Mouse (Mus musculus): ENCODE data around the gene Mbtd1. TPM values are rescaled to one million over a fixed set of nuclear protein-coding genes. Genes with fewer than 3 reads are reported as not detected.

The Mbtd1 gene
- polyA plus RNA-seq, 1 experiment from 2014 or later: 40.6 TPM

DNA sequence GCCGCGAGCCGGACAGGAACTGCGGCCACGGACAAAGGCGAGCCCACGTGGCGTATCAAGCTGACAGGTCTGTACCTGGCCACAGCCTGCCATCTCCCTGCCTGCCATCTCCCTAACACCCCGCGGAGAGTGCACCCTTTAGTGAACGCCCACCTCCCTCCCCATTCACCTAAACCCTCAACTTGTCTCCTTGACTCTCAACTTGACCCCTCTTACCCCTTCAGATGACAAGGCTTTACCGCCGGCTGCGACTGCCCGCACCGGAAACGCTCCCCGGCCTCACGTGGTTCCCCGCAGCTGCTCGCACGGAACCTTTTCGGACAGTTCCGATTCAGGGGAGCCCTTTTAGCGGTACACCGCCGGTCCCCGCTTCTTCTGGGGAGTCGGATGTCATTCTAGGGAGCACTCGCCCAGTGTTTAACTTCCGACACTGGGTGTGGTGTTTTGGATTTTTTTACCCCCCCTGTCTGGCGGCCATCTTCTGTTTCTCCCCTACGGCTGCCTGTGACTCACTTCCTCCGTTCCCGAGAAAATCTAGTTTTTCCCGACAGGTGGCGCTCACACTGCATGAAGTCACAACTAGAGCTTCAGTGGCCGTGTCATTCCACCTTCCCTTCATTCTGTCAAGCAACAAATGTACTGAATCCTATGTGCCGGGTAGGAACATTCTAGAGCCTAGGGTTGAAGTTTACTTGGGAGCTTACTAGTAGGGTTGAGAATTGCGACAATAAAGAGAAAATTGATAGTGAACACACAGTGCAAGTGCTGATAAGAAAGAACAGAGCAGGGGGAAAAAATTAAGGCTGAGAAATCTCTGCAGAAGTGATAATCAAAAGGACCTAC is 82.6 kb downstream of the Mbtd1 start, which contains the start of the genes Gm20390 and Nme1:
Gene Gm20390 (minus strand): TSS at position 289 of the 843 bp plus-strand sequence.
Gene Nme1 (minus strand): TSS at position 517 of the 843 bp plus-strand sequence.
- peak within 1 kb of the TSS; percentile 79 for H3K4me2 ChIP-seq
- peaks cover 15% of the 10 kb centered on the region for H3K4me1 ChIP-seq
- no peaks in the 10 kb centered on the region for H3K9me3 ChIP-seq
- peak within 1 kb of the TSS; percentile 79 for H3K9ac ChIP-seq
- H3K36me3 ChIP-seq: peaks cover 26% of the 10 kb centered on the region
- ATAC-seq (ENCODE audit: insufficient number of reproducible peaks, insufficient read depth, low FRiP score, low TSS enrichment, low read depth): peak; percentile 90
- under 1% methylated on average over 40 of the region's 40 CpGs for WGBS
- H3K4me3 ChIP-seq: peak within 1 kb of the TSS; percentile 86
- H3K27me3 ChIP-seq: no peaks in the 10 kb centered on the region
- H3K27ac ChIP-seq: peak within 1 kb of the TSS; percentile 78

DNA sequence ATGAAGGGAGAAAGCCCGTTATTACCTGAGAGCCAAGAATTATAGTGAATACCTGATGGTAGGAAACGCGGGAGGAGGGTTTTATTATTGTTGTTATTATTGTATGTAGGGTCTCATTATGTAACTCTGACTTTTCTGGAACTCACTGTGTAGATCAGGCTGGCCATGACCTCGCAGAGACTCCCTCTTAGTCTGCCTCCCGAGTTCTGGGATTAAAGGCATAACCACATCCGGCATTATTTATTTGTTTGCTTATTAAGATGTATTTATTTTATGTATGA is 83.1 kb downstream of the Mbtd1 start:
- Histone ChIP-seq H3K9ac (0 out of 2 replicates have a peak overlapping the region, but pooled peaks have one; percentile 57), H3K4me3 (peak overlapping the region; percentile 86), H3K4me1 (peaks cover 15% of the 10 kb centered on the region), H3K27me3 (no peaks in the 10 kb centered on the region), H3K4me2 (peak overlapping the region; percentile 79), H3K36me3 (peaks cover 21% of the 10 kb centered on the region), H3K9me3 (no peaks in the 10 kb centered on the region), H3K27ac (peak overlapping the region; percentile 34; the same call in 1 of the 2 replicates)
- 42% methylated on average over 6 of the region's 6 CpGs for WGBS
- no peak for ATAC-seq (ENCODE audit: insufficient number of reproducible peaks, insufficient read depth, low FRiP score, low TSS enrichment, low read depth)

DNA sequence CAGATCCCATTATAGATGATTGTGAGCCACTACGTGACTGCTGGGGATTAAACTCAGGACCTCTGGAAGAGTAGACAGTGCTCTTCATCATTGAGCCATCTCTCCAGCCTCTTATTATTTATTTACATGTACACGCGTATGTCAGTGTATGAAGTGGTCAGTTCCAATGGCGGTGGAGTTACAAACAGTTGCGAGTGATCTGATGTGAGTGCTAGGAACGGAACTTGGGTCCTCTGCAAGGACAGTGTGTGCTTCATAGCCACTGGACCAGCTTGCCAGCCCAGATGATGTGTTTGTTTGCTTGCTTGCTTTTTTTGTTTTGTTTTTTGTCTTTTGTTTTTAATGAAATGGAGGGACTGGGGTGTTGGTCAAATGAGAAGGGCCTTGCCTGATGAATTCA is 83.5 kb downstream of the Mbtd1 start:
- Histone ChIP-seq H3K27me3 (no peaks in the 10 kb centered on the region), H3K27ac (no peak overlapping the region), H3K9me3 (no peaks in the 10 kb centered on the region), H3K36me3 (peaks cover 17% of the 10 kb centered on the region), H3K4me3 (0 out of 2 replicates have a peak overlapping the region, but pooled peaks have one; percentile 86), H3K4me1 (peaks cover 13% of the 10 kb centered on the region), H3K9ac (no peak overlapping the region), H3K4me2 (peak overlapping the region; percentile 79)
- WGBS: 92% methylated on average over 6 of the region's 6 CpGs
- ATAC-seq (ENCODE audit: insufficient number of reproducible peaks, insufficient read depth, low FRiP score, low TSS enrichment, low read depth): no peak

DNA sequence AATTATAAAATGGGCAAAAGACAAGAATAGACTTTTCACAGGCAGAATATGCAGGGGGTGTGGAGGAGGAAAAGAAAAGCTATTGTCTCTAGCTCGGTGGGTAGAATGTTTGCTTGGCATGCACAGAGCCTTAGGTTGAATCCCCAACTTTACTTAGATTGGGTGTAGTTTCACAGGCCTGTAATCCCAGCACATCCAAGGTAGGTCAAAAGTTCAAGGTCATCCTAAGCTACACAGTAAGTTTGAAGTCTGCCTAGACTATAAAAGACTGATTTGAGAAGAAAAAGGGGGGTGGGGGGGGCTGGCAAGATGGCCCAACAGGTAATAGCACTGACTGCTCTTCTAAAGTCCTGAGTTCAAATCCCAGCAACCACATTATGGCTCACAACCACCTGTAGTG is 84.1 kb downstream of the Mbtd1 start:
- Histone ChIP-seq H3K27me3 (no peaks in the 10 kb centered on the region), H3K36me3 (peaks cover 11% of the 10 kb centered on the region), H3K4me1 (peaks cover 11% of the 10 kb centered on the region), H3K4me3 (no peak overlapping the region), H3K27ac (no peak overlapping the region), H3K9ac (no peak overlapping the region), H3K9me3 (no peaks in the 10 kb centered on the region), H3K4me2 (no peak overlapping the region)
- 73% methylated on average over 1 of the region's 1 CpGs for WGBS
- no peak for ATAC-seq (ENCODE audit: insufficient number of reproducible peaks, insufficient read depth, low FRiP score, low TSS enrichment, low read depth)

DNA sequence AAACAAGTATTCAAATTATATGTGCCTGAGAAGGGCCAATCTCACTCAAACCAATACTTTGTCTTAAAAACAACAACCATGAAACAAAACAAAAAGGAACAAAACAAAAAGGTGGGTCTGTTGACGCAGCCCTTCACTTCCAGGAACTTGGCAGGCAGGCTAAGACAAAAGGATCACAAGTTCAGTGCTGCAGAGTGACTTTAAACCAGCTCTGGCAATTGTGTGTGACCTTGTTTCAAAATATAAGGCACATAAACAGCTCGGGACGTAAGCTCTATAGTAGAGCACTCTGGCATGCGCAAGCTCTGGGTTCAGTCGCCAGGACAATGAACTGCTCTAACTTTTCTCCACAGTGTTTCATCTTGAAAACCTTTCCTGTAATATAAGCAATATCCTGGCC is 87.3 kb downstream of the Mbtd1 start:
- no peak overlapping the region for H3K9ac ChIP-seq
- no peaks in the 10 kb centered on the region for H3K9me3 ChIP-seq
- H3K4me2 ChIP-seq: no peak overlapping the region
- H3K4me3 ChIP-seq: no peak overlapping the region
- WGBS: 90% methylated on average over 5 of the region's 5 CpGs
- no peaks in the 10 kb centered on the region for H3K27me3 ChIP-seq
- peaks cover 6% of the 10 kb centered on the region; the same call in 1 of the 2 replicates for H3K4me1 ChIP-seq
- no peak for ATAC-seq (ENCODE audit: insufficient number of reproducible peaks, insufficient read depth, low FRiP score, low TSS enrichment, low read depth)
- H3K27ac ChIP-seq: no peak overlapping the region
- no peaks in the 10 kb centered on the region for H3K36me3 ChIP-seq

DNA sequence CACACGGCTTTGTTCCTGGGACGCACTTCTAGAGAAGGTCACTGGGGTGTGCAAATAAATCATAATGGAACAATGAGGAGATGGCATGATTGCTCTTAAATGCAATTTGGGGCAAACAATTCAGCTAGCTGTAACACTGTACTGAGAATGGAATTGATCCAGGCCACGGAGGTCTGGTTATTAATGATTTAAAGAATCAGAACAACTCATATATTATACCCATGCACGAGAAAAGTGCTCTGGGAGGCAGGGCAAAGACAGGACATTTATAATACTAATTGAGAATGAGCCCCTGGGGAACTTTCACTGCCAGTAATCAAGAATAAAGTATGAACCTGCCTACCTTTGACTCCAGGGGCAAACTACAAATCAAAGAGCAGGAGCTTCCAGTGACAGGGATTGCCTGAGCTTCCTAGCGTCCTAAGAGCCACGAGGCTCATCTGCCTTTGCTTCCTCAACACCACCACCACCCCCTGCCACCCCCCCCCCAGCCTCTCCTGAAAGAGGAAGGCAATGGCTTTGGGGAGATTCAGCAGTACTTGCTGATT is 93.9 kb downstream of the Mbtd1 start:
- H3K27me3 ChIP-seq: no peaks in the 10 kb centered on the region
- H3K27ac ChIP-seq: no peak overlapping the region
- H3K4me1 ChIP-seq: no peaks in the 10 kb centered on the region
- no peaks in the 10 kb centered on the region for H3K36me3 ChIP-seq
- H3K9me3 ChIP-seq: no peaks in the 10 kb centered on the region
- no peak for ATAC-seq (ENCODE audit: insufficient number of reproducible peaks, insufficient read depth, low FRiP score, low TSS enrichment, low read depth)
- no peak overlapping the region for H3K9ac ChIP-seq
- WGBS: 57% methylated on average over 6 of the region's 6 CpGs
- no peak overlapping the region for H3K4me3 ChIP-seq
- no peak overlapping the region for H3K4me2 ChIP-seq

DNA sequence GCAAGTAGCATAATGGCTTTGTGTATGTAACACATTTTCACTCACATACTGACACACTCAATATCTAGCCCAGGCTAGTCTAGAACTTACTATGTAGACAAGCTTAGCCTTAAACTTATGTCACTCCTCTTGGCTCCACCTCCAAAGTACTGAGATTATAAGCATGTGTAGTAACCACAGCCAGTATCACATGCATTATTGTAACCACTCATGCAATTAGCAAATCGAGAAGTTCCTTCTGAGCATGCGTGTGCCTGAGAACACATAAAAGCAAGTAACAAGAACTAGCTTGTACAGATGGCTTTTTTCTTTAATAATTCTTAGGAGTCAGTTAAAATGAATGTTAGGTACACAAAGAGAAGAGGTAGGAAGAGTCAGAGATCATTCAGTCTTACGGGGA is 99.0 kb downstream of the Mbtd1 start:
- H3K4me2 ChIP-seq: no peak overlapping the region
- no peak overlapping the region for H3K27ac ChIP-seq
- H3K36me3 ChIP-seq: no peaks in the 10 kb centered on the region
- no peaks in the 10 kb centered on the region for H3K4me1 ChIP-seq
- H3K27me3 ChIP-seq: no peaks in the 10 kb centered on the region
- H3K9me3 ChIP-seq: no peaks in the 10 kb centered on the region
- WGBS: 77% methylated on average over 3 of the region's 3 CpGs
- H3K4me3 ChIP-seq: no peak overlapping the region
- ATAC-seq (ENCODE audit: insufficient number of reproducible peaks, insufficient read depth, low FRiP score, low TSS enrichment, low read depth): no peak
- no peak overlapping the region for H3K9ac ChIP-seq

DNA sequence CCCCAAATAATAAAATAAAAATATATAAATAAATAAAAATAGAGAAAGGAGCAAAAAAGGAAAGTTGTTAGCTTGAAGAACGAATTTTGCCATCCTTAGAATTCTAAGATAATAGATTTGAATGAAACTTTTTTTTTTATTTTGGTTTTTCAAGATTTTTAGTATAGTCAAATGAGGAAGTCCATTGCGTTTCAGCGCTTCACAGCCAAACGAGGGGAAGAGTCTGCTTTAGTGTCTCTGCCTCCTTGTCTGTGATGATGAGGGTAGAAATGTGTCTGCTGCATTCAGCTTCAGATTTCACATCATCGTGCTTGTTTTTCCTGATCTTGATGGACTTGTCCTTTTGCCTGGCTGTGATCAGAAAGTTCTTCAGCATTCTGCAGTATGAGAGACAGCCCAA is 99.6 kb downstream of the Mbtd1 start:
- H3K4me1 ChIP-seq: no peaks in the 10 kb centered on the region
- WGBS: 85% methylated on average over 5 of the region's 5 CpGs
- no peaks in the 10 kb centered on the region for H3K36me3 ChIP-seq
- no peak overlapping the region for H3K27ac ChIP-seq
- ATAC-seq (ENCODE audit: insufficient number of reproducible peaks, insufficient read depth, low FRiP score, low TSS enrichment, low read depth): no peak
- H3K9ac ChIP-seq: no peak overlapping the region
- no peaks in the 10 kb centered on the region for H3K9me3 ChIP-seq
- H3K27me3 ChIP-seq: no peaks in the 10 kb centered on the region
- H3K4me2 ChIP-seq: no peak overlapping the region
- H3K4me3 ChIP-seq: no peak overlapping the region

DNA sequence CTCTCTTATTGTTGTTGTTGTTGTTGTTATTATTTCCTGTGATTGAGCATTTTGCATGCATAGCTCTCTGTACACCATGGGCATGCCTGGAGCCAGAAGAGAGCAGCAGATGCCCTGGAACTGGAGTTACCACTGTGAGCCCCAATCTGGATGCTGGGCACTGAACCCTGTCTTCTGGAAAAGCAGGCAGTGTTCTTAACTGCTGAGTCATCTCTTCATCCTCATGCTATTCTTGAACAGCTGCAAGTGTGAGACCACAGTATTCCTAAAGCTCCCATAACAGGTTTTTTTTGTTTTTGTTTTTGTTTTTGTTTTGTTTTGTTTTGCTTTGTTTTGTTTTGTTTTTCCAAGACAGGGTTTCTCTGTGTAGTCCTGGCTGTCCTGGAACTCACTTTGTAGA is 100.6 kb downstream of the Mbtd1 start:
- Histone ChIP-seq H3K36me3 (no peaks in the 10 kb centered on the region), H3K27ac (no peak overlapping the region), H3K9ac (no peak overlapping the region), H3K4me2 (no peak overlapping the region), H3K9me3 (no peaks in the 10 kb centered on the region), H3K4me1 (no peaks in the 10 kb centered on the region), H3K4me3 (no peak overlapping the region), H3K27me3 (no peaks in the 10 kb centered on the region)
- no peak for ATAC-seq (ENCODE audit: insufficient number of reproducible peaks, insufficient read depth, low FRiP score, low TSS enrichment, low read depth)

DNA sequence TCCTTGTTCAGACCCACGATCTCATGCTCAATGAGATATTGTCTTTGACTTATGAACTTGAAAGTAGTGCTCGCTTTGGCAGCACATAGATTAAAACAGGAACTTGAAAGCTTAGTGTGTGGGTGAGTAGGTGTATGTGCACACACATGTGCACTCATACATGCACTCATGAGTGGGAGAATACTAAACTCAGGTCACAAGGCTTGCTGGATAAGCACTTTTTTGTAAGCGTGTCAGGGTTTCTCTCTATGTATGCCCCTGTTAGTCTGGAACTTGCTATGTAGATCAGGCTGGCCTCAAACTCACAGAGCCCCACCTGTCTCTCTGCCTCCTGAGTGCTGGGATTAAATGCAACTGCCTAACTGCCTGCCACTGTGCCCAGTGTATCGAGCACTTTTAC is 101.4 kb downstream of the Mbtd1 start:
- H3K4me2 ChIP-seq: no peak overlapping the region
- 82% methylated on average over 4 of the region's 4 CpGs for WGBS
- H3K4me1 ChIP-seq: no peaks in the 10 kb centered on the region
- no peak overlapping the region for H3K4me3 ChIP-seq
- no peak overlapping the region for H3K9ac ChIP-seq
- H3K9me3 ChIP-seq: no peaks in the 10 kb centered on the region
- no peak for ATAC-seq (ENCODE audit: insufficient number of reproducible peaks, insufficient read depth, low FRiP score, low TSS enrichment, low read depth)
- H3K27ac ChIP-seq: no peak overlapping the region
- H3K36me3 ChIP-seq: no peaks in the 10 kb centered on the region
- H3K27me3 ChIP-seq: no peaks in the 10 kb centered on the region

DNA sequence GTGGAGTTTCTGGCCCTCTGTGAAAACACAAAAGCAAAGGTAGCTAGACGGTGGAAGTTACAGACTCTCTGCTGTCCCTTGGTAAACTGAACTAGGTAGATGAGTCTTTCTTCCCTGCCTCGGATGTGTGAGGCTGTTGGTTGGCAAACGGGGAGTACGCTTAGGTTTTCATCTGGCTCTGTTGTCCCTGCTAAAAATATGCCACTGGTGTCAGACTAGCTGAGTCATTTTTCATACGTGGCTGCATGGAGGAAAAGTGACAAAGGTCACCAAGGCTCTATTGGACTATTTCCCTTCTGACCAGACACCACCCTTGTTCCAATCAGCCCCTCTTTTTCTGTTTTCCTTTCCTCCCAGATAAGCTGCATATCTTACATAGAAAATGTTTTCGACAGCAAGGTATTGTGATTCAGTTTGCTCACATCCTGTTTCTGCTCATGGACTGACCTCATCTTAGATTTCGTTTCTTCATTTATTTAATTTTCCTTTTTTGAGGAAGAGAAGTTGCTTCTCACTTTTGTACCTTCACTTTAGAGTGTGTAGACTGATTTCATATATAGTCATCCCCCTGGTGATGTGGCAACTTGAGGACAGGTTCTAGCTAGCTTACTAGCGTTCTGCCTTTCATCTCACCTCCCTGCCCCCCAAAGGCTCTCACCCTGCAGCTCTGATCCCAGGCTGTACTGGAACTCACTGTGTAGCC is 102.1 kb downstream of the Mbtd1 start:
- no peak overlapping the region for H3K9ac ChIP-seq
- no peaks in the 10 kb centered on the region for H3K4me1 ChIP-seq
- H3K4me3 ChIP-seq: no peak overlapping the region
- no peak for ATAC-seq (ENCODE audit: insufficient number of reproducible peaks, insufficient read depth, low FRiP score, low TSS enrichment, low read depth)
- no peak overlapping the region for H3K4me2 ChIP-seq
- no peaks in the 10 kb centered on the region for H3K9me3 ChIP-seq
- peak overlapping the region; percentile 28; the same call in 1 of the 2 replicates for H3K27ac ChIP-seq
- WGBS: 73% methylated on average over 8 of the region's 8 CpGs
- H3K27me3 ChIP-seq: no peaks in the 10 kb centered on the region
- H3K36me3 ChIP-seq: no peaks in the 10 kb centered on the region

Measured in embryonic facial prominence, embryonic 13.5 days (tissue).